ENCODE assay signal across 14 mouse cellular contexts in genomic region chr4:48287086-48287757, GRCm38 (mm10). TPM values are rescaled to one million over a fixed set of nuclear protein-coding genes. Genes with fewer than 3 reads are reported as not detected.
A peak's percentile ranks its signal among the peaks of the same experiment; 100 is the strongest.
DNase-seq lines count a peak whose midpoint lies in the region; ATAC-seq and TF ChIP-seq lines count a peak whose summit lies in the region.
"Had no signal": no experiment of that assay in that cellular context is flagged by ENCODE, and none has a peak within 500 bp of the region (broad histone marks: within the 10 kb centered on the region; RNA-seq: fewer than 3 reads in every experiment).

No protein-coding gene starts in this region.

- peaks cover 2% of the 10 kb centered on the region; the same call in 1 of the 2 replicates for H3K4me1 ChIP-seq in midbrain, postnatal 0 days (ENCODE audit: insufficient read depth, low read length)
- H3K4me1 ChIP-seq: heart, embryonic 13.5 days had no signal

- H3K27me3 ChIP-seq in midbrain, postnatal 0 days (ENCODE audit: insufficient read depth, low read length) = no peaks in the 10 kb centered on the region
- H3K27me3 ChIP-seq: heart, embryonic 13.5 days had no signal

- no peak overlapping the region for H3K27ac ChIP-seq in midbrain, postnatal 0 days (ENCODE audit: low read depth, low read length)
- H3K27ac ChIP-seq: heart, embryonic 13.5 days; liver, embryonic 14.5 days had no signal

- no peak overlapping the region for H3K9ac ChIP-seq in midbrain, postnatal 0 days (replicated peaks; ENCODE audit: low read length, poor library complexity, severe bottlenecking)
- H3K9ac ChIP-seq: heart, embryonic 13.5 days; liver, embryonic 14.5 days had no signal

- WGBS in midbrain, postnatal 0 days = 22% methylated on average over 5 of the region's 5 CpGs

- no peak overlapping the region for H3K4me3 ChIP-seq in midbrain, postnatal 0 days (ENCODE audit: low read depth, low read length)
- H3K4me3 ChIP-seq: heart, embryonic 13.5 days had no signal

- TF ChIP-seq CTCF in midbrain, postnatal 0 days (IDR thresholded peaks at IDR 0.05) = no peak

- H3K9me3 ChIP-seq in midbrain, postnatal 0 days (ENCODE audit: low read length) = no peaks in the 10 kb centered on the region
- H3K9me3 ChIP-seq: heart, embryonic 13.5 days had no signal

- no peaks in the 10 kb centered on the region for H3K36me3 ChIP-seq in midbrain, postnatal 0 days (ENCODE audit: insufficient read depth, low read length)

- ATAC-seq in midbrain, postnatal 0 days (ENCODE audit: low FRiP score) = peak; percentile 72
- no peak for ATAC-seq in erythroblast, adult 5-6 weeks (replicated peaks; ENCODE audit: low FRiP score, poor library complexity, severe bottlenecking)

- H3K4me2 ChIP-seq in midbrain, postnatal 0 days (ENCODE audit: low read depth, low read length, poor library complexity, severe bottlenecking) = no peak overlapping the region
- H3K4me2 ChIP-seq: heart, embryonic 13.5 days had no signal

- DNase-seq in brain, adult 2 months (ENCODE audit: low read depth, low spot score) = peak; percentile 79
- peak; percentile 26 for DNase-seq in embryo, embryonic 9.5 days (ENCODE audit: extremely low spot score)
- peak; percentile 27 to 74 for DNase-seq in layer of hippocampus, adult 18-20 months (ENCODE audit: low spot score in 2 of 2)
- DNase-seq in midbrain, postnatal 0 days (ENCODE audit: low spot score) = peak; percentile 62
- DNase-seq in kidney, adult 8-10 months = no peak
- no peak for DNase-seq in adrenal gland, adult 18-20 months (ENCODE audit: low spot score in 2 of 2)
- DNase-seq in T-cell, adult 2 months (ENCODE audit: low spot score) = no peak
- DNase-seq: adrenal gland, adult 2 months; cerebellum, postnatal 14 days; kidney, postnatal 36 days; thymus, postnatal 36 days had no signal

RNA-seq across cellular contexts. Expression of gene Invs, which starts 7.7 kb away (rescaled TPM):
- total RNA-seq in layer of hippocampus, adult 18-20 months (2021) = 10 to 100 TPM; 12.9 to 13.2 TPM
- 6.0 and 7.5 TPM in 2 replicates for total RNA-seq in midbrain, postnatal 0 days (2014; rRNA removed)
- polyA plus RNA-seq in midbrain, postnatal 0 days (2015; fragmentation: Nextera tagmentation; extraction: Ambion mirVana) = 3.4 and 3.5 TPM in 2 replicates
- 10 to 100 TPM; 10.6 to 11.5 TPM for total RNA-seq in adrenal gland, adult 18-20 months (2021)
- total RNA-seq in erythroblast, adult 5-6 weeks (2015; ENCODE audit: low replicate concordance) = 0.38 and 0.84 TPM in 2 replicates
- total RNA-seq in erythroblast, adult 5-6 weeks (2017; ENCODE audit: low replicate concordance) = 1.4 and 2.0 TPM in 2 replicates

RNA-seq across cellular contexts. Expression of gene Erp44, which starts 7.9 kb away (rescaled TPM):
- total RNA-seq in layer of hippocampus, adult 18-20 months (2021) = 10 to 100 TPM; 36.7 to 38.8 TPM
- 21.8 and 23.4 TPM in 2 replicates for total RNA-seq in midbrain, postnatal 0 days (2014; rRNA removed)
- polyA plus RNA-seq in midbrain, postnatal 0 days (2015; fragmentation: Nextera tagmentation; extraction: Ambion mirVana) = 46.5 and 49.8 TPM in 2 replicates
- total RNA-seq in adrenal gland, adult 18-20 months (2021) = 10 to 100 TPM; 52.4 to 65.1 TPM
- 17.7 and 29.5 TPM in 2 replicates for total RNA-seq in erythroblast, adult 5-6 weeks (2015; ENCODE audit: low replicate concordance)
- total RNA-seq in erythroblast, adult 5-6 weeks (2017; ENCODE audit: low replicate concordance) = 19.8 and 28.2 TPM in 2 replicates

Comparison
In these comparisons a context has a peak if more than half of its experiments do, and no peak if none do; other contexts are left out.
1. DNase-seq: peak in brain, adult 2 months (single experiment), embryo, embryonic 9.5 days (single experiment), layer of hippocampus, adult 18-20 months (2 of 2) and midbrain, postnatal 0 days (single experiment); none in kidney, adult 8-10 months (0 of 2), adrenal gland, adult 18-20 months (0 of 2) and T-cell, adult 2 months (single experiment).